Mouse (Mus musculus): ENCODE results near the gene Hnrnph2.

GRCm38 (mm10) chrX:134554425-134554824, 46.6 kb upstream of the Hnrnph2 start:
- no peak for TF ChIP-seq POLR2A (IDR thresholded peaks at IDR 0.05; ENCODE audit: low read depth, low read length)
- TF ChIP-seq CTCF (IDR thresholded peaks at IDR 0.05; ENCODE audit: borderline replicate concordance, insufficient read depth, low read length): no peak
